Mouse (Mus musculus) C2C12 (cell line): Measurements from ENCODE around the gene Cnst.
A peak's percentile ranks its signal among the peaks of the same experiment; 100 is the strongest.

ENCODE experiments used
- CEBPB ChIP-seq: IDR thresholded peaks from one replicate; pipeline ENCODE4 v1.6.1; 2011; ENCODE audit warnings: low read depth, mild to moderate bottlenecking, control low read depth, moderate library complexity
- CTCF ChIP-seq: IDR thresholded peaks from one replicate; pipeline ENCODE4 v1.5.1; 2011; ENCODE audit not compliant: control insufficient read depth, insufficient read depth, insufficient read length
- MAX ChIP-seq: IDR thresholded peaks from one replicate; pipeline ENCODE4 v1.6.1; 2011; ENCODE audit warnings: mild to moderate bottlenecking, control low read depth
- MYOD1 ChIP-seq: IDR thresholded peaks from one replicate; pipeline ENCODE4 v1.6.1; 2011; ENCODE audit warnings: low read depth; ENCODE audit not compliant: control insufficient read depth, insufficient read length
- USF1 ChIP-seq: IDR thresholded peaks from one replicate; pipeline ENCODE4 v1.6.1; 2011; ENCODE audit warnings: low read depth, mild to moderate bottlenecking, control low read depth, moderate library complexity

DNA sequence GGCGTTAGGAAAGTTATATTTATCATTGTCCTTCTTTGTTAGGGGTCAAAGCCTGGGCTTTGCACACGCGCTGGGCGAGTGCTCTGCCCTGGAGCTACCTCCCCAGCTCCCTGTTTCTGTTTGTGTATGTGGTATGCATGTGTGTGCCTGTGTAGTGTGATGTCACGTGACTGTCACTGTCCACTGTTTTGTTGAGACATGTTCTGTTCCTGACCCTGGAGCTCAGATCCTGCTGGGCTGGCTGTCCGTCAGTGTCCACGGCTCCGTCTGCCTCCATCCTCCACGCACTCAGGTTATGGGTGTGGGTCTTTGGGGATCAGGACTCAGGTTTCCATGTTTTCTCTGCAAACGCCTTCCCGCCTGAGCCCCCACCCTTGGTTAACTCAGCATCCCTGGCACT, 2.0 kb downstream of the Cnst start:
- TF ChIP-seq CTCF, result no peak
- no peak for TF ChIP-seq MAX
- peak; percentile 9 for TF ChIP-seq USF1
- no peak for TF ChIP-seq MYOD1
- no peak for TF ChIP-seq CEBPB
